Mouse (Mus musculus): Measurements from ENCODE around the gene Fuk.
"Not testable (repeated sequence)": the region's sequence is repeated elsewhere in the genome, so short reads cannot be mapped to it uniquely, and the experiment has no call there.

The Fuk gene

GRCm38 (mm10) chr8:110918460-110918859 lies 16.2 kb upstream of the Fuk start:
- DNase-seq = no peak

- DNase-seq = no peak
These were observed 15.7 kb upstream of the Fuk start for GRCm38 (mm10) chr8:110918027-110918426.

- peak; percentile 91 to 93 for DNase-seq
These were observed 15.1 kb upstream of the Fuk start for GRCm38 (mm10) chr8:110917415-110917814.

GRCm38 (mm10) chr8:110911576-110912570 lies 9.6 kb upstream of the Fuk start:
- DNase-seq = no peak

GRCm38 (mm10) chr8:110909850-110910249 lies 7.6 kb upstream of the Fuk start:
- not testable (repeated sequence) for DNase-seq

- DNase-seq = no peak
These were observed 4.4 kb upstream of the Fuk start for GRCm38 (mm10) chr8:110906682-110907081.

GRCm38 (mm10) chr8:110905404-110905803 lies 3.1 kb upstream of the Fuk start:
- no peak for DNase-seq

- DNase-seq = no peak
These were observed 284 bp upstream of the Fuk start for GRCm38 (mm10) chr8:110902579-110902965.

GRCm38 (mm10) chr8:110901056-110901455 lies 1.2 kb downstream of the Fuk start:
- no peak for DNase-seq

- DNase-seq = no peak
These were observed 4.8 kb downstream of the Fuk start for GRCm38 (mm10) chr8:110897495-110897894.

- DNase-seq = no peak
These were observed 6.5 kb downstream of the Fuk start for GRCm38 (mm10) chr8:110895812-110896211.

- no peak for DNase-seq
These were observed 7.0 kb downstream of the Fuk start for GRCm38 (mm10) chr8:110895254-110895653.

GRCm38 (mm10) chr8:110894851-110895250 lies 7.4 kb downstream of the Fuk start:
- DNase-seq = no peak

- no peak for DNase-seq
These were observed 9.4 kb downstream of the Fuk start for GRCm38 (mm10) chr8:110892913-110893312.

- no peak for DNase-seq
These were observed 10.2 kb downstream of the Fuk start for GRCm38 (mm10) chr8:110892040-110892439.

- no peak for DNase-seq
These were observed 12.3 kb downstream of the Fuk start for GRCm38 (mm10) chr8:110889904-110890470.

- DNase-seq = no peak
These were observed 13.4 kb downstream of the Fuk start for GRCm38 (mm10) chr8:110888860-110889259.

- DNase-seq = no peak
These were observed 13.8 kb downstream of the Fuk start for GRCm38 (mm10) chr8:110888441-110888840.

GRCm38 (mm10) chr8:110887551-110887950 lies 14.7 kb downstream of the Fuk start:
- no peak for DNase-seq

GRCm38 (mm10) chr8:110886634-110887033 lies 15.7 kb downstream of the Fuk start:
- no peak for DNase-seq

- no peak for DNase-seq
These were observed 18.5 kb downstream of the Fuk start for GRCm38 (mm10) chr8:110883824-110884223.

GRCm38 (mm10) chr8:110881741-110882310 lies 20.5 kb downstream of the Fuk start:
- no peak for DNase-seq

- DNase-seq = no peak
These were observed 24.4 kb downstream of the Fuk start for GRCm38 (mm10) chr8:110877862-110878261.

GRCm38 (mm10) chr8:110870501-110870900 lies 31.8 kb downstream of the Fuk start:
- no peak for DNase-seq
